Mouse (Mus musculus) stomach, embryonic 15.5 days (tissue): ENCODE measurements around the gene Bckdk. TPM values are rescaled to one million over a fixed set of nuclear protein-coding genes. Genes with fewer than 3 reads are reported as not detected.

ENCODE experiments used
- ATAC-seq: fragments of 200-750 bp; cut with Nextera tagmentation; 2 replicates; pipeline ENCODE4 v1.8.0; 2017; ENCODE audit warnings: low read depth, moderate number of reproducible peaks, moderate TSS enrichment; ENCODE audit not compliant: insufficient read depth, low FRiP score
- H3K27ac ChIP-seq: fragments of 300-500 bp; sonication (generic); 2 replicates; pipeline ENCODE4 v1.5.1; 2015; ENCODE audit warnings: mild to moderate bottlenecking, inconsistent platforms
- H3K27me3 ChIP-seq: fragments of 300-500 bp; sonication (generic); replicated peaks from 2 replicates; pipeline ENCODE4 v1.6.1; 2015; ENCODE audit warnings: inconsistent platforms
- H3K36me3 ChIP-seq: fragments of 300-500 bp; sonication (generic); 2 replicates; pipeline ENCODE4 v1.6.1; 2015; ENCODE audit warnings: inconsistent platforms
- H3K4me1 ChIP-seq: fragments of 300-500 bp; sonication (generic); 2 replicates; pipeline ENCODE4 v1.6.1; 2015; ENCODE audit warnings: inconsistent platforms
- H3K4me2 ChIP-seq: fragments of 300-500 bp; sonication (generic); 2 replicates; pipeline ENCODE4 v1.6.1; 2015; ENCODE audit warnings: mild to moderate bottlenecking, inconsistent platforms
- H3K4me3 ChIP-seq: fragments of 300-500 bp; sonication (generic); replicated peaks from 2 replicates; pipeline ENCODE4 v1.5.1; 2015; ENCODE audit warnings: inconsistent platforms
- H3K9ac ChIP-seq: fragments of 300-500 bp; sonication (generic); 2 replicates; pipeline ENCODE4 v1.6.1; 2015; ENCODE audit warnings: inconsistent platforms
- H3K9me3 ChIP-seq: fragments of 300-500 bp; sonication (generic); 2 replicates; pipeline ENCODE4 v1.6.1; 2016; ENCODE audit warnings: inconsistent platforms
- WGBS: fragments of 180-500 bp; shearing (Covaris S2); methylation state at CpG from one replicate; pipeline ENCODE4 v1.1.7; 2015; 5-methylcytosine and 5-hydroxymethylcytosine counted together
- polyA plus RNA-seq: library from polyadenylated mRNA; unstranded; fragments of >200 nt; fragmentation: Nextera tagmentation; extraction: Ambion mirVana; gene quantifications from 2 replicates; pipeline ENCODE4 v1.2.1, GENCODE M21; 2015

Bckdk gene
- polyA plus RNA-seq: 145 and 157 TPM in 2 replicates

GRCm38 (mm10) chr7:127903971-127904796 is at the start of gene Bckdk:
Gene Bckdk, plus strand, starts transcription at chr7:127904082.
- Histone ChIP-seq H3K4me2 (peak within 1 kb of the TSS; percentile 74), H3K36me3 (peaks cover 41% of the 10 kb centered on the region), H3K4me3 (peak within 1 kb of the TSS; percentile 84), H3K27me3 (no peaks in the 10 kb centered on the region), H3K27ac (peak within 1 kb of the TSS; percentile 89), H3K9me3 (no peaks in the 10 kb centered on the region), H3K4me1 (peaks cover 8% of the 10 kb centered on the region; the same call in 1 of the 2 replicates), H3K9ac (peak within 1 kb of the TSS; percentile 94)
- 6% methylated on average over 38 of the region's 38 CpGs for WGBS
- ATAC-seq: peak; percentile 89

GRCm38 (mm10) chr7:127858258-127858657 is 45.6 kb upstream of the Bckdk start:
- no peaks in the 10 kb centered on the region for H3K27me3 ChIP-seq
- H3K27ac ChIP-seq: no peak overlapping the region
- no peak overlapping the region for H3K9ac ChIP-seq
- H3K4me3 ChIP-seq: no peak overlapping the region
- ATAC-seq: no peak
- H3K9me3 ChIP-seq: no peaks in the 10 kb centered on the region
- no peaks in the 10 kb centered on the region for H3K36me3 ChIP-seq
- 82% methylated on average over 6 of the region's 6 CpGs for WGBS
- no peak overlapping the region for H3K4me2 ChIP-seq
- no peaks in the 10 kb centered on the region for H3K4me1 ChIP-seq

- Histone ChIP-seq H3K4me1 (peaks cover 7% of the 10 kb centered on the region; the same call in 1 of the 2 replicates), H3K9me3 (no peaks in the 10 kb centered on the region), H3K36me3 (peaks cover 23% of the 10 kb centered on the region), H3K9ac (no peak overlapping the region), H3K27me3 (no peaks in the 10 kb centered on the region), H3K4me3 (no peak overlapping the region), H3K4me2 (no peak overlapping the region), H3K27ac (no peak overlapping the region)
- ATAC-seq: no peak
- WGBS: 95% methylated on average over 12 of the region's 12 CpGs
Measured at GRCm38 (mm10) chr7:127866434-127866833, 37.4 kb upstream of the Bckdk start.

GRCm38 (mm10) chr7:127867641-127868040 is 36.2 kb upstream of the Bckdk start:
- WGBS: 97% methylated on average over 18 of the region's 18 CpGs
- Histone ChIP-seq H3K4me3 (no peak overlapping the region), H3K36me3 (peaks cover 23% of the 10 kb centered on the region), H3K27ac (no peak overlapping the region), H3K9ac (no peak overlapping the region), H3K4me1 (peaks cover 7% of the 10 kb centered on the region; the same call in 1 of the 2 replicates), H3K27me3 (no peaks in the 10 kb centered on the region), H3K4me2 (no peak overlapping the region), H3K9me3 (no peaks in the 10 kb centered on the region)
- no peak for ATAC-seq

GRCm38 (mm10) chr7:127869149-127869810 is 34.6 kb upstream of the Bckdk start:
- ATAC-seq: 0 out of 2 replicates have a peak, but pooled peaks have one; percentile 42
- H3K4me2 ChIP-seq: no peak overlapping the region
- peaks cover 23% of the 10 kb centered on the region for H3K36me3 ChIP-seq
- H3K9me3 ChIP-seq: no peaks in the 10 kb centered on the region
- H3K9ac ChIP-seq: no peak overlapping the region
- 51% methylated on average over 3 of the region's 3 CpGs for WGBS
- peaks cover 12% of the 10 kb centered on the region for H3K4me1 ChIP-seq
- H3K27me3 ChIP-seq: no peaks in the 10 kb centered on the region
- 0 out of 2 replicates have a peak overlapping the region, but pooled peaks have one; percentile 1 for H3K27ac ChIP-seq
- no peak overlapping the region for H3K4me3 ChIP-seq

GRCm38 (mm10) chr7:127870136-127870821 is 33.6 kb upstream of the Bckdk start:
- Histone ChIP-seq H3K4me3 (no peak overlapping the region), H3K36me3 (peaks cover 23% of the 10 kb centered on the region), H3K4me1 (peaks cover 18% of the 10 kb centered on the region), H3K9ac (no peak overlapping the region), H3K27me3 (no peaks in the 10 kb centered on the region), H3K4me2 (no peak overlapping the region), H3K9me3 (no peaks in the 10 kb centered on the region), H3K27ac (no peak overlapping the region)
- WGBS: 74% methylated on average over 5 of the region's 5 CpGs
- no peak for ATAC-seq

GRCm38 (mm10) chr7:127874812-127875626 is 28.9 kb upstream of the Bckdk start:
- WGBS: 3% methylated on average over 20 of the region's 20 CpGs
- Histone ChIP-seq H3K4me2 (peak overlapping the region; percentile 84), H3K9me3 (no peaks in the 10 kb centered on the region), H3K9ac (peak overlapping the region; percentile 70), H3K27ac (peak overlapping the region; percentile 97), H3K4me1 (peaks cover 18% of the 10 kb centered on the region), H3K36me3 (peaks cover 18% of the 10 kb centered on the region), H3K4me3 (peak overlapping the region; percentile 66), H3K27me3 (no peaks in the 10 kb centered on the region)
- no peak for ATAC-seq

GRCm38 (mm10) chr7:127875627-127876001 is 28.3 kb upstream of the Bckdk start:
- Histone ChIP-seq H3K4me1 (peaks cover 18% of the 10 kb centered on the region), H3K4me2 (peak overlapping the region; percentile 84), H3K4me3 (peak overlapping the region; percentile 66), H3K27ac (peak overlapping the region; percentile 97), H3K27me3 (no peaks in the 10 kb centered on the region), H3K9ac (peak overlapping the region; percentile 70), H3K9me3 (no peaks in the 10 kb centered on the region), H3K36me3 (peaks cover 23% of the 10 kb centered on the region)
- ATAC-seq: peak; percentile 91
- WGBS: under 1% methylated on average over 40 of the region's 43 CpGs

- Histone ChIP-seq H3K36me3 (peaks cover 28% of the 10 kb centered on the region), H3K4me1 (peaks cover 18% of the 10 kb centered on the region), H3K4me2 (peak within 1 kb of the TSS; percentile 84), H3K9ac (peak within 1 kb of the TSS; percentile 70), H3K9me3 (no peaks in the 10 kb centered on the region), H3K27ac (peak within 1 kb of the TSS; percentile 97), H3K4me3 (peak within 1 kb of the TSS; percentile 66), H3K27me3 (no peaks in the 10 kb centered on the region)
- peak; percentile 85 for ATAC-seq
- under 1% methylated on average over 40 of the region's 41 CpGs for WGBS
Measured at GRCm38 (mm10) chr7:127876041-127876466, 27.8 kb upstream of the Bckdk start, which contains the start of gene Zfp646. Gene Zfp646, plus strand, starts transcription at chr7:127876221.

- H3K4me2 ChIP-seq: peak within 1 kb of the TSS; percentile 84
- H3K9me3 ChIP-seq: no peaks in the 10 kb centered on the region
- H3K9ac ChIP-seq: peak within 1 kb of the TSS; percentile 70
- peaks cover 34% of the 10 kb centered on the region for H3K36me3 ChIP-seq
- peaks cover 18% of the 10 kb centered on the region for H3K4me1 ChIP-seq
- H3K4me3 ChIP-seq: peak within 1 kb of the TSS; percentile 66
- ATAC-seq: peak; percentile 65
- under 1% methylated on average over 60 of the region's 60 CpGs for WGBS
- peak within 1 kb of the TSS; percentile 97 for H3K27ac ChIP-seq
- no peaks in the 10 kb centered on the region for H3K27me3 ChIP-seq
Measured at GRCm38 (mm10) chr7:127876467-127877348, 27.2 kb upstream of the Bckdk start, which contains the start of gene Zfp668. Gene Zfp668, minus strand, starts transcription at chr7:127876828.
